Mouse (Mus musculus): ENCODE data around the gene Smim26.
"Not testable (repeated sequence)": the region's sequence is repeated elsewhere in the genome, so short reads cannot be mapped to it uniquely, and the experiment has no call there.

Gene Smim26

GRCm38 (mm10) chr2:144593951-144594651, at the start of gene Smim26:
Smim26 (plus strand) TSS chr2:144594054.
- peak; percentile 69 for DNase-seq (ENCODE audit: low read depth, low spot score)

DNA sequence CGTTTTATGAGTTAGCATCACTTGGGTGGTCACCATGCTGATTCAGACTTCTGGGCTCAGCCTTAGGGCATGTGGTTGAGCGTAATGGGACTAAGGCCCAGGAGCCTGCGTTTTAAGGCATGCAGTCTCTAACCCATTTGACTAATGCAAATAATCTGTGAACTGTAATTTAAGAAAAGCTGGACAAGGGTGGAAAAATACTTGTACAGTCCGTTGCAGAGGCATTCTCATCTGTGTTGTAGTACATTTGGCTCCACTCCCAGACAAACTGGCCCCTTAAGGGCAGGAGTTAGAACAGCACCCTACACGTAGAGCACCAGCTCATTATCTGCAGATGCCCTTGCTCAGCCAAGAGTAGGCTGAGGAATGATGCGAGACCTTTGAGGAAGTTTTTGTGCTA, 49.2 kb upstream of the Smim26 start:
- no peak for DNase-seq (ENCODE audit: low read depth, low spot score)

GRCm38 (mm10) chr2:144545061-144545460, 48.8 kb upstream of the Smim26 start:
- no peak for DNase-seq (ENCODE audit: low read depth, low spot score)

- no peak for DNase-seq (ENCODE audit: low read depth, low spot score)
Measured at GRCm38 (mm10) chr2:144545481-144545880, 48.4 kb upstream of the Smim26 start.

GRCm38 (mm10) chr2:144547559-144547958, 46.3 kb upstream of the Smim26 start:
- DNase-seq (ENCODE audit: low read depth, low spot score), result no peak

GRCm38 (mm10) chr2:144550529-144550928, 43.3 kb upstream of the Smim26 start, which contains the start of gene Rbbp9:
Rbbp9 (minus strand) TSS chr2:144550869.
- DNase-seq (ENCODE audit: low read depth, low spot score), result peak; percentile 55

DNA sequence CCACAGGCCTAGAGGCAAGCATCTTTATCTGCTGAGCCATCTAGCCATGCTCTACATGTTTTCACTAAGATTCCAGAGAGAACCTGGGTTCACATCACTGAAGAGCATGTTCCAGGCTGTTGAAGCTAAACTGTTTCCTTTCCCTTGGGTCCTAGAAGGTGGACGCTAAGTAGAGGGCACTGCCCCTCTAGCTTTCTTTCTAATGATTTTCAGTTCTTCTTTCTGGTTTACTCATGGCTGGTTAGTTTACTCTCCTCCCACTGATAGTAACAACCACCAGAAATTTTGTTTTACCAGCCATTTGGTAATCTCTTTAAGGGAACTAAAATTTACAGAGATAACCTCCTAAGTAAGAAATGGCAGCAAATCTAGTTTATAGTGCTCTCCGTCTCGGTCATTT, 39.9 kb upstream of the Smim26 start:
- DNase-seq (ENCODE audit: low read depth, low spot score), result no peak

DNA sequence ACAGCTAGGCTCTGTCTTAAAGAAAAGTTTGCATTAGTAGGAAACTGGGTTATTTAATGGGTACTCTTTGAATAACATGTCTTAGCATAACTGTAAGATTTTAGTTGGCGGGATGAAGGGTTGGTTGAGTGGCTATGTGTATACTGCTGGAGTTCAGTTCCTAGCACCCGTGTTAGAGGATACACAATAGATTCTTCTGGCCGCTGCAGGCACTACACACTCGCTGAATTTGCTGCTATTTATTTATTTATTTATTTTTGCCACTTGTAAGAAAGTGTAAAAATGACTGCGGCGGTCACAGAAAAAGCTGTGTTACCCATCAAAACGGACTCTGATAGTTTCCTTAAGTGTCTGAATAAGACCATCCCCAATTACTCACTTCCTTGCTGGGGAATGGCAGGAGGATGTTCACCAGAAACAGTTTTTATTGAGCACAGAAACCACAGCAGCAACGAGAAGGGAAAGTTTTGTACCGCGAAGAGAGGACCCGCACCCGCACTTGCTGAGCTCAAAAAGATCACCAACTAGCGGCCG, 38.5 kb upstream of the Smim26 start:
- DNase-seq (ENCODE audit: low read depth, low spot score), result no peak

DNA sequence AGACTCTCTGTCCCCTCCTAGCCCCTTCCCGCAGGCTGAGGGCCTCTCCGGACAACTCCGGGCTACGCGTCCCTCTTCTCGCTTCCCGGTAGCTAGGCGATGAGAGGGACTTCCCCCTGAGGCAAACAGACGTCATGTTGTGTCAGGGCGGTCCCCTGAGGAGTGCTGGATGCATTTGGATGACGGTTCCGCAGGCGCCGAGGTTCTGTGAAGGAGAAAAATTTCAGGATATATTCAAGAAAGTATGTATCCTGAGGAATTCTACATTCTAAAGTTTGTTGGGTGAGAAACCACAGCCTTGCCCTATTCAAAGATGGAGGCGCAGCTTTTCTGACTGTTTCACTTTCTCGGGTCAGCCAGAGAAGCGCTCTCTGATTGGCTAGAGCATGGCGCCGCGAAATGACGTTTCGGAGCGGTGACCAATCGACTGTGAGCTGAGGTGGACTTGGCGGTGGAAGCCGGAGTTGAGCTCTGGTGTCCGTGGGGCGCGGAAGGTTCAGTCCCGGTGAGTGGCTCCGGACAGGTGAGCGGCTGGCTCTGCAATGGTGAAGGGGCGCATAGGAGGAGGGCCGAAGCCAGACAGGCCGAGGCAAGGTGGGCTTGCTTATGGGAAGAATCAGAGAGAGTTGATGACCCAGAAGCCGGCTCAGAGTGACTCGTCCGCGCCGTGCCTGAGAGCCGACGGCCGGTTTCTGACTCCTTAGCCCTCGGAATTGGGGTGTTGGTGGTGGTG, 37.9 kb upstream of the Smim26 start, which contains the start of gene Sec23b:
Gene Sec23b (plus strand): TSS at position 410 of the 733 bp plus-strand sequence.
- peak; percentile 96 for DNase-seq (ENCODE audit: low read depth, low spot score)

DNA sequence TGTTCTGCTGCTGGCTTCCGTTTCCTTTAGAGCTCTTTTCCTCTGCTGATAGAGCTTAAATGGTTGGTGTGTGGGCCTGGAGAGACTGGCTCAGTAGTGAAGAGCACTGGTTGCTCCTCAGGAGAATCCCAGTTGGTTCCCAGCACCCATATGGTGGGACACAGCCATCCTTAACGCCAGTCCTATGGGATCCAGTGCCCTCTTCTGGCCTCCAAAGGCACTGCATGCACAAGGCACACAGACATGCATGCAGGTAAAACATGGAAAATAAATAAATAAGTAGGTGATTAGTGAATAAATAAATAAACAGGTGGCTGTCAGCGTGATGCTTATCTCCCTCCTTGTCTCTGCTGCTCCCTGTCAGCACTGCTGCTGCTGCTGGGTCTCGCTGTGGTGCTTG, 5.1 kb upstream of the Smim26 start:
- DNase-seq (ENCODE audit: low read depth, low spot score), result no peak

DNA sequence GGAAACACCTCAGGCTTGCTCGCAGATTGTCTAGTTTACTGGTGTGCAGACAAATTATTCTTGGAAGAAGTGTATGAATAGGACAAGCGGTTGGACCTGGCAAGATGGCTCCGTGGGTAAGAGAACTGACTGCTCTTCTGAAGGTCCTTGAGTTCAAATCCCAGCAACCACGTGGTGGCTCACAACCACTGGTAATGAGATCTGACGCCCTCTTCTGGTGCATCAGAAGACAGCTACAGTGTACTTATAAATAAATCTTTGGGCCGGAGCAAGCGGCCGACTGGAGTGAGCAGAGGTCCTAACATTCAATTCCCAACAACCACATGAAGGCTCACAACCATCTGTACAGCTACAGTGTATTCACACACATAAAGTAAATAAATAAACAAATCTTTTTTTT, 818 bp upstream of the Smim26 start:
- not testable (repeated sequence) for DNase-seq (ENCODE audit: low read depth, low spot score)

- DNase-seq (ENCODE audit: low read depth, low spot score), result no peak
Measured at GRCm38 (mm10) chr2:144598006-144598405, 4.2 kb downstream of the Smim26 start.

GRCm38 (mm10) chr2:144599831-144600687, 6.2 kb downstream of the Smim26 start, which contains the start of gene Dtd1:
Dtd1 (plus strand) TSS chr2:144599897.
- peak; percentile 67 for DNase-seq (ENCODE audit: low read depth, low spot score)

GRCm38 (mm10) chr2:144601576-144601975, 7.7 kb downstream of the Smim26 start:
- DNase-seq (ENCODE audit: low read depth, low spot score), result no peak

- DNase-seq (ENCODE audit: low read depth, low spot score), result no peak
Measured at GRCm38 (mm10) chr2:144613956-144614355, 20.1 kb downstream of the Smim26 start.

DNA sequence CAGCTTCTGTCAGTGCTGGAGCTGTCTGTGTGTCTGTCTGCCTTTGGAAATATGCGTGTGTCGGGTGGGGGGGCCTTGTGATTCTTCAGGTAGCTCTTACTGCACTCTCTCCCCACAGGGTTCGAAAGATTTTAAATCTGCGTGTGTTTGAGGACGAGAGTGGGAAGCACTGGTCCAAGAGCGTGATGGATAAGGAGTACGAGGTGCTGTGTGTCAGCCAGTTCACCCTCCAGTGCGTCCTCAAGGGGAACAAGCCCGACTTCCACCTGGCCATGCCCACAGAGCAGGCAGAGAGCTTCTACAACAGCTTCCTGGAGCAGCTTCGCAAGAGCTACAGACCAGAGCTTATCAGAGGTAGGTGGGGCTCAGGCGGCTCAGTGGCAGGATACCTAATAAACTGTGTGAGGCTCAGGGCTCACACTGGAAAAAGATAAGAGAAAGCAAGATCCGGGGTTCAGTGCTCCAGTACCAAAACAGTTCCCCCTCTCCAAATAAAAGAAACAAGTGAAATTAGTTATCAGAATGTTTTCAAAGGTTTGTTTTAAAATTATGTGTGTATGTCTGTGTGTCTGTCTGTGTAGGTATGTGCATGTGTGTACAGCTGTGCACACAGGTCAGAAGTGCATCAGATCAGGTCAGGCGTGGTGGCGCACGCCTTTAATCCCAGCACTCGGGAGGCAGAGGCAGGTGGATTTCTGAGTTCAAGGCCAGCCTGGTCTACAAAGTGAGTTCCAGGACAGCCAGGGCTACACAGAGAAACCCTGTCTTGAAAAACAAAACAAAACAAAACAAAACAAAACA, 23.4 kb downstream of the Smim26 start:
- DNase-seq (ENCODE audit: low read depth, low spot score), result no peak

DNA sequence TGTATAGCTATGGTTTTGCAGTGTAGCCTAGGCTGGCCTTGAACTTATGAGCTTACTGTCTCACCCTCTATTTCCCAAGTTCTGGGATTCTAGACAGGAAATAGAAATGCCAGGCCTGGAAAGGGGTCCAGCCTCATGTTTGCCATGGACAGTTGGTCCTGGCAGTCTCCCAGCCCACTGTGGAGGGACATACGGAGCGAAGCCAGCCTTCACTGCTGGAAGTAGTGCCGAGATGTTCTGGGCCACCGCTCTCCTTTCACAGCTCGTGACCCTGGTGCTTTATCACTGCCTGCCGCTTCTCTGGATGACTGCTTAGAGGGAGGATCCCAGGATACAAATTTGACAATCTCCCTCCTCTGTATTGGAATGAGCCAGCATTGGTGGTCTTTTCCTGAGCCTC, 27.6 kb downstream of the Smim26 start:
- DNase-seq (ENCODE audit: low read depth, low spot score), result no peak

- no peak for DNase-seq (ENCODE audit: low read depth, low spot score)
Measured at GRCm38 (mm10) chr2:144633551-144633950, 39.7 kb downstream of the Smim26 start.

- no peak for DNase-seq (ENCODE audit: low read depth, low spot score)
Measured at GRCm38 (mm10) chr2:144634231-144634630, 40.4 kb downstream of the Smim26 start.

DNA sequence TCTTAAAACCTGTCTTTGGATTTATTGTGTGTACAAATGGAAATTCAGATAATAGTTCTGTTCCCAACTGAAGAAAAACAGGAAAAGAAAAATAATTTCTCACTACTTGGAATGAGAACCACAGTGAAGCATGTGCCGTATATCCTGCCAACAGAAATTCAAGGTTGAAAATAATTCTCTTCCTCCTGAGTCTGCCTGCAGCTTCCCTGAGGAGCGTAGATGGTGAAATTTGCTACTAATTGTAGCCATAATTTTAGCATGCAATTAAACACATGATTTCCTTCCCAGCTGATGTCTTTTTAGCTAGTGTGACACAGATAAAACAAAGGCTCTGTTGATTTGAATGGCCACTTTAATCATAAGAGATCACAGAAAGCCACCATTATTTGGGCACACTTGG, 40.9 kb downstream of the Smim26 start:
- DNase-seq (ENCODE audit: low read depth, low spot score), result no peak
